Mouse (Mus musculus) spleen, adult 2 months (tissue): ENCODE data around the gene 5830411N06Rik. TPM values are rescaled to one million over a fixed set of nuclear protein-coding genes. Genes with fewer than 3 reads are reported as not detected.

Source experiments
- DNase-seq, 2 experiments: peaks; one replicate each; pipeline versions ENCODE4 v3.0.0 to v3.0.0-alpha.2; 2012 to 2021; ENCODE audit warnings: low spot score in 2 of 2, low read depth in 1 of 2
- H3K27ac ChIP-seq: fragments of 200-500 bp; 2 replicates; pipeline ENCODE4 v1.5.1; 2012; ENCODE audit warnings: low read length, inconsistent platforms; ENCODE audit not compliant: insufficient read depth
- H3K27me3 ChIP-seq: fragments of 200-500 bp; 2 replicates; pipeline ENCODE4 v1.6.1; 2012; ENCODE audit warnings: mild to moderate bottlenecking, moderate library complexity, low read length, inconsistent platforms; ENCODE audit not compliant: control insufficient read depth, insufficient read depth
- H3K36me3 ChIP-seq: fragments of 200-500 bp; 2 replicates; pipeline ENCODE4 v1.6.1; 2012; ENCODE audit warnings: mild to moderate bottlenecking, low read length, inconsistent platforms; ENCODE audit not compliant: control insufficient read depth, insufficient read depth
- H3K4me1 ChIP-seq: fragments of 200-500 bp; 2 replicates; pipeline ENCODE4 v1.6.1; 2011; ENCODE audit warnings: inconsistent platforms; ENCODE audit not compliant: control insufficient read depth, insufficient read depth, insufficient read length
- H3K4me3 ChIP-seq: fragments of 200-500 bp; 2 replicates; pipeline ENCODE4 v1.5.1; 2011; ENCODE audit warnings: mild to moderate bottlenecking, inconsistent platforms; ENCODE audit not compliant: insufficient read depth, insufficient read length; ENCODE audit errors: extremely low read depth
- CTCF ChIP-seq: fragments of 200-500 bp; IDR thresholded peaks from 2 replicates; pipeline ENCODE4 v1.5.1; 2011; ENCODE audit warnings: mild to moderate bottlenecking, inconsistent platforms; ENCODE audit not compliant: insufficient read depth, insufficient read length, insufficient replicate concordance; ENCODE audit errors: extremely low read depth
- POLR2A ChIP-seq: fragments of 200-500 bp; IDR thresholded peaks from 2 replicates; pipeline ENCODE4 v1.6.1; 2011; ENCODE audit warnings: low read depth, low read length, inconsistent platforms
- WGBS: fragments of 180-500 bp; shearing (Covaris S2); methylation state at CpG from one replicate; pipeline ENCODE4 v1.1.7; 2018; 5-methylcytosine and 5-hydroxymethylcytosine counted together
- polyA plus RNA-seq: library from polyadenylated mRNA; depleted of rRNA; stranded (reverse); fragments of >200 nt; gene quantifications from 2 replicates; pipeline ENCODE4 v1.2.3, GENCODE M21; 2012; rRNA removed

The 5830411N06Rik gene
- polyA plus RNA-seq, 1 experiment, result 1.9 TPM

DNA sequence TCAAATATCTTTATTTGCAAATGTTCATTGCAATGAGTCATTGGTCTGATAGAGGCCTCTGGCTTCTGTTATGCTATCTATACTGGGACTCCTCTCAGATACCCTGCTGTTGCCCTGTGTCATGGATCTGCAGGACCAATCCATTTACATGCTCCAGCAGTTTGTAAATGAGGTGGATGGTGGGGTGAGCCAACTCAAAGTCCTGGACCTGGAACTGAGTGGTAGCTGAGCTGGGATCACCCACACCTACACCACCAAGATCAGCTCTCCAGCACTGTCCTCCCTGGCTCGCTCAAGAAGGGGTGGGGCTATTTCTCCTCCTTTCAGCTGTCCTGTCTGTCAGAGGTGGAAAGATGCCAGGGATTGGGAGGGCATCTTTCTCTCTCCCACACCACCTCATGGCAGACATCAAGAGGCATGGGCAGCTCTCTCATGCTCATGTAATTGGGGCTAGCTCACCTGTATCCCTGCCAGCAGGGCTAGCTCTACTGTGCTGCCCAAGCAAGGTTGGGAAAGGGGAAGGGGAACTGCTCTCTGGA lies 82.8 kb downstream of the 5830411N06Rik start:
- H3K4me3 ChIP-seq, result no peak overlapping the region
- H3K27me3 ChIP-seq, result no peaks in the 10 kb centered on the region
- H3K4me1 ChIP-seq, result no peaks in the 10 kb centered on the region
- 73% methylated on average over 1 of the region's 1 CpGs for WGBS
- H3K36me3 ChIP-seq, result no peaks in the 10 kb centered on the region
- no peak overlapping the region for H3K27ac ChIP-seq
- no peak for DNase-seq
- TF ChIP-seq POLR2A, result no peak
- TF ChIP-seq CTCF, result no peak

GRCm38 (mm10) chr7:140333717-140334116 lies 86.6 kb downstream of the 5830411N06Rik start, which contains the start of gene Olfr527:
TSS of gene Olfr527 (plus strand) at chr7:140334017.
- no peak for DNase-seq
- no peaks in the 10 kb centered on the region for H3K27me3 ChIP-seq
- no peaks in the 10 kb centered on the region for H3K4me1 ChIP-seq
- TF ChIP-seq CTCF (no peak), POLR2A (no peak)
- no peak within 1 kb of the TSS for H3K4me3 ChIP-seq
- WGBS, result 94% methylated on average over 2 of the region's 2 CpGs
- no peaks in the 10 kb centered on the region for H3K36me3 ChIP-seq
- H3K27ac ChIP-seq, result no peak within 1 kb of the TSS

Other genes with a start within 250 kb of the 5830411N06Rik start
- gene Zfp511, start 210.9 kb upstream of the 5830411N06Rik start, polyA plus RNA-seq, result 43.3 and 95.2 TPM in 2 replicates
- 16.3 and 17.5 TPM in 2 replicates for gene Tubgcp2, start 210.6 kb upstream of the 5830411N06Rik start, polyA plus RNA-seq
- not detected in 2 replicates for gene Msx3, start 198.2 kb upstream of the 5830411N06Rik start, polyA plus RNA-seq
- gene Caly, start 164.7 kb upstream of the 5830411N06Rik start, polyA plus RNA-seq, result not detected in 2 replicates
- gene Prap1, start 153.9 kb upstream of the 5830411N06Rik start, polyA plus RNA-seq, result not detected in 2 replicates
- gene Fuom, start 144.8 kb upstream of the 5830411N06Rik start, polyA plus RNA-seq, result 9.4 and 10.9 TPM in 2 replicates
- gene Paox, start 131.5 kb upstream of the 5830411N06Rik start, polyA plus RNA-seq, result 8.7 and 9.9 TPM in 2 replicates
- gene Echs1, start 130.8 kb upstream of the 5830411N06Rik start, polyA plus RNA-seq, result 24.5 and 29.5 TPM in 2 replicates
- 18.8 and 20.5 TPM in 2 replicates for gene Mtg1, start 109.7 kb upstream of the 5830411N06Rik start, polyA plus RNA-seq
- gene Sprn, start 92.4 kb upstream of the 5830411N06Rik start, polyA plus RNA-seq, result 0.04 and 0.08 TPM in 2 replicates
- gene Olfr522, start 82.5 kb upstream of the 5830411N06Rik start, polyA plus RNA-seq, result not detected in 2 replicates
- gene Olfr523, start 74.1 kb upstream of the 5830411N06Rik start, polyA plus RNA-seq, result 0.12 TPM in 1 of 2 replicates, not detected in the other
- gene Olfr524, start 41.3 kb upstream of the 5830411N06Rik start, polyA plus RNA-seq, result 0.01 and 0.07 TPM in 2 replicates
- 1.3 and 2.1 TPM in 2 replicates for gene Cd163l1, start 29.0 kb upstream of the 5830411N06Rik start, polyA plus RNA-seq
- gene Olfr525, start 73.6 kb downstream of the 5830411N06Rik start, polyA plus RNA-seq, result not detected in 2 replicates
- not detected in 2 replicates for gene Olfr527, start 86.7 kb downstream of the 5830411N06Rik start, polyA plus RNA-seq
- gene Olfr60, start 114.4 kb downstream of the 5830411N06Rik start, polyA plus RNA-seq, result 0.27 and 0.40 TPM in 2 replicates
- 0.08 TPM in 1 of 2 replicates, not detected in the other for gene Olfr530, start 129.0 kb downstream of the 5830411N06Rik start, polyA plus RNA-seq
- gene Olfr531, start 155.6 kb downstream of the 5830411N06Rik start, polyA plus RNA-seq, result not detected in 2 replicates
- gene Olfr532, start 174.4 kb downstream of the 5830411N06Rik start, polyA plus RNA-seq, result not detected in 2 replicates
- gene Olfr533, start 216.1 kb downstream of the 5830411N06Rik start, polyA plus RNA-seq, result not detected in 2 replicates
- gene Olfr535, start 236.9 kb downstream of the 5830411N06Rik start, polyA plus RNA-seq, result not detected in 2 replicates